Mouse (Mus musculus) cortical plate, adult 2 months (tissue): Measurements from ENCODE around the gene Iqcc.

Experiments used
- CTCF ChIP-seq: fragments of 200-500 bp; IDR thresholded peaks from 2 replicates; pipeline ENCODE4 v1.5.1; 2011; ENCODE audit warnings: mild to moderate bottlenecking, control low read depth, low read length; ENCODE audit not compliant: insufficient read depth; ENCODE audit errors: extremely low read depth
- POLR2A ChIP-seq: fragments of 200-500 bp; IDR thresholded peaks from 2 replicates; pipeline ENCODE4 v1.6.1; 2011; ENCODE audit warnings: mild to moderate bottlenecking, low read length, control low read depth; ENCODE audit not compliant: insufficient read depth; ENCODE audit errors: extremely low read depth

DNA sequence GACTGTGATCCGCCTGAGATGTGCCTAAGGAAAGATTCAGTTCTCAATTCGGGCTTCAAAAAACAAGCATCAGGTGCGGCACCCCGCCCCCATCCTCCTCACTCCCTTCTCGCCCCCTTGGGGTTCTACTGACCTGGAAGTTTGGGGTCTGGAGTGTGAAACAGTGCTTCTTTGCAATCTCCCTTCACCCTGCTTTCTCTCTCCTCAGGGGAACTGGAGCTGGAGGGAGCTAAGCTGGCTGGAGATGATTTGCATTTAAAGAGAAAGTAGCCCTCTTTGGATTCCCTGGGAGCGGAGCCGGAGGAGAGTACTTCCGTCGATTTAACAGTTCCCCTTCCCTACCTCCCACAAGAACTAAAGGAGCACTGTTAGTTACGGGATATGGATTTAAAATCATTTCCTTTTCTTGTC lies 4.8 kb upstream of the Iqcc start, which contains the start of gene Ccdc28b:
- TF ChIP-seq POLR2A (peak; percentile 76), CTCF (no peak)
